Mouse (Mus musculus) frontal cortex, postnatal 36 days (tissue): Measurements from ENCODE around the gene Ccnb1ip1.

ENCODE experiments used
- DNase-seq, 2 experiments: peaks; one replicate each; pipeline ENCODE4 v3.0.0; 2022; ENCODE audit warnings: low spot score in 2 of 2

Gene Ccnb1ip1

GRCm38 (mm10) chr14:50784391-50785250 is 22.9 kb downstream of the Ccnb1ip1 start:
- DNase-seq: no peak

GRCm38 (mm10) chr14:50782166-50782565 is 25.4 kb downstream of the Ccnb1ip1 start:
- no peak for DNase-seq

- DNase-seq: no peak
These were observed 36.2 kb downstream of the Ccnb1ip1 start for GRCm38 (mm10) chr14:50771342-50771741.

- no peak for DNase-seq
These were observed 41.8 kb downstream of the Ccnb1ip1 start for GRCm38 (mm10) chr14:50765736-50766135.

- peak; percentile 9 to 17 for DNase-seq
These were observed 49.0 kb downstream of the Ccnb1ip1 start for GRCm38 (mm10) chr14:50758416-50759085.

- DNase-seq: no peak
These were observed 62.5 kb downstream of the Ccnb1ip1 start, which contains the start of gene Olfr749 for GRCm38 (mm10) chr14:50744994-50745393. Gene Olfr749 (minus strand): TSS chr14:50745094.

- no peak for DNase-seq
These were observed 65.9 kb downstream of the Ccnb1ip1 start for GRCm38 (mm10) chr14:50741584-50741983.

GRCm38 (mm10) chr14:50740334-50740733 is 67.2 kb downstream of the Ccnb1ip1 start:
- DNase-seq: no peak
